Comparison of ENCODE assay signal across 14 mouse cellular contexts in the genomic region with DNA sequence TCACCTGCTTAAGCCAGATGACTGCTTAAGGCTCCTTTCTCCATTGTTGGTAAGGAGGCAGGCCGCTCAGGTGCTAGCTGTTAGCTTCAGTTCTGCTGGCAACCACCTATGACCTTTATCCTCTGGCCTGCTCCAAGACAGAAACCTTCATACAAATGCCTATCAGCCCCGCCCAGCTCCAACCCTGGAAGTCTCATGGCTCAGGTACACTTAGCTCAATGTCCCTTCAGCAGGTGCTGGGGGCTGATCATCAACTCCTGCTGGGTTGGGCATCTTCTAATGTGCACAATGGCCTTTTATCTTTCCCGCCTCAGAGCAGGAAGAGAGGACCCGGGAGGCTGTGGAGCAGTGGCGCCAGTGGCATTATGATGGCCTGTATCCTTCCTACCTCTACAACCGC. TPM values are rescaled to one million over a fixed set of nuclear protein-coding genes. Genes with fewer than 3 reads are reported as not detected.
"Had no signal": no experiment of that assay in that cellular context is flagged by ENCODE, and none has a peak within 500 bp of the region (broad histone marks: within the 10 kb centered on the region; RNA-seq: fewer than 3 reads in every experiment).

No protein-coding gene starts in this region.

- H3K27ac ChIP-seq: liver, embryonic 14.5 days; midbrain, embryonic 12.5 days had no signal

- H3K9ac ChIP-seq: limb, embryonic 13.5 days; liver, embryonic 14.5 days; midbrain, embryonic 12.5 days had no signal

- H3K4me2 ChIP-seq: limb, embryonic 13.5 days; midbrain, embryonic 12.5 days had no signal

- H3K9me3 ChIP-seq: limb, embryonic 13.5 days; midbrain, embryonic 12.5 days had no signal

- H3K4me3 ChIP-seq: limb, embryonic 13.5 days; midbrain, embryonic 12.5 days had no signal

- H3K36me3 ChIP-seq: midbrain, embryonic 12.5 days had no signal

- H3K27me3 ChIP-seq: limb, embryonic 13.5 days; midbrain, embryonic 12.5 days had no signal

- DNase-seq: kidney, adult 8-10 months; kidney, postnatal 10 days; kidney, postnatal 4 days; left cerebral cortex, postnatal 4 days; lung, adult 18-20 months; thymus, adult 18-20 months; thymus, postnatal 14 days had no signal

RNA-seq across cellular contexts. Expression of gene Ucma, which starts 9.1 kb away (rescaled TPM):
- total RNA-seq: liver, adult 2 months; megakaryocyte-erythroid progenitor cell, adult 5-6 weeks had no signal
- polyA plus RNA-seq: liver, adult 2 months; liver, embryonic 14.5 days; lung, embryonic 16.5 days; midbrain, embryonic 12.5 days; neural tube, embryonic 14.5 days had no signal
